Mouse (Mus musculus): ENCODE measurements at regions not wholly inside any gene's neighbourhood (a gene's known extent, or its start where the extent isn't known, plus 50 kb on each side); places are given as distances from the start of the nearest gene placed in this dataset.

- no peak for TF ChIP-seq CTCF (IDR thresholded peaks at IDR 0.05; ENCODE audit: low read depth)
- TF ChIP-seq EP300 (IDR thresholded peaks at IDR 0.05; ENCODE audit: low read depth): no peak
These were observed 163.7 kb downstream of the Kcna5 start for GRCm38 (mm10) chr6:126371489-126371888.

Measured in liver, embryonic 14.5 days (tissue).